Mouse (Mus musculus): ENCODE data around the gene Fkrp.

Gene Fkrp

GRCm38 (mm10) chr7:16830449-16830848 is 13.9 kb upstream of the Fkrp start:
- DNase-seq (ENCODE audit: low spot score in 2 of 2): no peak

DNA sequence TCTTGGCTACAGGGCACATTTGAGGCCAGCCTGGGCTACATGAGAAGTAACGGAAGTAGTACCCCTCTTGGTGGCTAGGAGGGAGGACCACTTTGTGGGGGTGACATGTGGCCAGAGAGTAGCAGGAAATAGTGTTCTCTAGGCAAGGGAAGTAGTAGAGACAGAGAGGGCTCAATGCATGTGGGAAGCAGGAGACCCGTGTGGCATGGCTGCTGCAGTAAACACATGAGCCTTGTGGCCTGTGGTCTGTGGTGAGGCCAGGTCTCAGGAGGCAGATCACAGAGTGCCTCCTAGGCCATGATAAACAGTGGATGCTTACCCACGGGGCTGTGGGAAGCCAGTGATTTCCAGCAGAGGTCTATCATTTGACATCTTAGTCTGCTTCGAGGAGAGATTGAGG is 10.7 kb upstream of the Fkrp start:
- no peak for DNase-seq (ENCODE audit: low spot score in 2 of 2)

DNA sequence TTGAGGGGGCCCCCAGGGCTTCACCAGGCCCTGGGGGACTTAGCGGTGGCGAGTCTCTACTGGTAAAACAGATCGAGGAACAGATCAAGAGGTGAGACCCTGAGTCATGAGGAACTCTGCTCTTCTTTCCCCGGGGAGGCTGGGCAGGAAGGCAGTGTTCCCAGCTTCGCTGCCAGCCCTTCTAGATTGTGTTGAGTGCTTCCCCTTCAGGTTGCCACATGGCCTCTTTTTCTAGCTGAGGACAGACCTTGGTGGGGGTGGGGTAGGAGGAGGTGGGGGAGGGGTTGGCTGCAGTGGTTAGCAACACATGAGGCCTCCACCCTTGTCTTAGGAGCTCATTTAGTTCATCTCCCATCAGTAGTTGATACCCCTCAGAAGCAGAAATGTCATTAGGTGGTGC is 10.0 kb upstream of the Fkrp start:
- no peak for DNase-seq (ENCODE audit: low spot score in 2 of 2)

DNA sequence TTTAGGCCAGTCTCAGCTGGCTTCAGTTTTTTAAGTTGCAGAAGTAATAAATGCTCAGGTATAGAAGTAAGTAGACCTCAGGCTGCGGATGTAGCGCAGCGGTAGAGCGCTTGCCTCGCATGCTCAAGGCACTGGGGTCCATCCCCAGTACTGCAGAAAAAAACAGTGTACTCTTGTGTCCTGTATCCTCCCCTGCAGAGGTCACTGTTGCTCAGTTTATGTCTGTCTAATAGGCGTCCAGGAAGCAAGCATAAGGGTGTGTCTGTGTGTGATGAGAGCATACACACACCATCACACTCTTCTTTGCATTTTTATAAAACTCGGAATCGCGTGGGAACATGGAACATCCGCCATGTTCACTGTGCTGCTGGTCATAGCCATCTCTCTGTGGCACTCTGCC is 9.3 kb upstream of the Fkrp start:
- DNase-seq (ENCODE audit: low spot score in 2 of 2): peak in 1 of 2 experiments; percentile 68

DNA sequence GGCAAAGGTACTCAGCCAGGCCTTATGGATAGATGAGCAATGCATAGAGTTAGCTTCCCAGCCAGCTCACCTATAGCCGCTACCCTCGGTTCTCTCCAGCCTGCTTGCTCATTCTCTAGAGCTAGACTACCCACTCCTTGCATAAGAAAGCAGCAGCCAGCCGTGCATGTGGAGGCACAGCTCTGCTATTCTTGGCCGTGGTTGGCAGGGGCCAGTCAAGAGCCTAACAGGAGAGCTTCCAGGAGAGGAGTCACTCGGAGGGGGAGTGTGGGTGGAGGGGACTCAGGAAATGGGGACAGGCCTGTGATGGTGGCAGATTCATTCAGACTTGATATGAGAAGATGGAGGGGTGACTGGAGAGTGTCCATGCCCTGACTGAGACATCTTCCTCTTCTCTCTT is 7.2 kb upstream of the Fkrp start:
- DNase-seq (ENCODE audit: low spot score in 2 of 2): no peak

- DNase-seq (ENCODE audit: low spot score in 2 of 2): no peak
Observed at GRCm38 (mm10) chr7:16821669-16822101, 5.2 kb upstream of the Fkrp start.

DNA sequence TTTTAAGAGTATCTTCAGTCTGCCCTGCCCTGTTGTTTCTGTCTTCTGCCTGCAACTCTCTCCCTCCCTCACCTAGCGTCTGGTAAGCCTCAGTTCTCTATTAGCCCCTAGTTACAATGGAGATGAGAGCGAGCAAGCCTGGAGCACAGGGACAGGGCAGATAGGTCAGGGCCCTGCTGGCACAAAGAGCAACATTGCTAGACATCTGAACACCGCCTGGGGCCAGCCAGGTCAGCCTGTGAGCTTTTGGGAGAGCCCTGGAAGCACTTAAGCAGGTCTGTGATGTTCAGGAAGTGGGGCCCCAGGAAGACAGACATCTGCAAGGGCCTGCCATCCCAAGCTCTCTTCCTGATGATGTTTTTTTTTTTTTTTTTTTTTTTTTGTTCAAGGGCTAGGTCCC is 4.6 kb upstream of the Fkrp start:
- no peak for DNase-seq (ENCODE audit: low spot score in 2 of 2)

DNA sequence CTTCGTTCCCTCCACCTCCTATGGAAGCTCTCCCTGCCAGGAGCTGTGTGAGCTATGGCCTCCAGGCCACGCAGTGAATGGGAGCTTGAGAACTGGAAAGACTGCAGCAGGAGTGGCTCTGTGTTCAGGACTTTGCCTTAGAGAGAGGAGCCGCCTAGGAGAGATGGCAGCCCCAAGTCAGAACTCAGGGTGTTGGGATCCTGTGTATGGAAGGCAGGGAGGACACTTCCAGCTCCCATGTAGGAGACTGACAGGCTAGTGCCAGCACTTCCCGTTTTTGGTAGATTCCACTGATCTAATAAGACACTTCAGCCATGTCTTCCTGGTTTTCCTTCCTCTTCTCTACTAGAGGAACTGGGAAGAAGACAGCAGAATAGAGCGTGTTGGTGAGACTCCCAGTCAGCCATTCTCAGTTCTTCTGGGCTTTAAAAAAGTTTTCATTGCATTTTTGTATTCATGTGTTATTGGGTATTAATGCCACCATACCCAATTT is 3.8 kb upstream of the Fkrp start:
- DNase-seq (ENCODE audit: low spot score in 2 of 2): no peak

- DNase-seq (ENCODE audit: low spot score in 2 of 2): no peak
Observed at GRCm38 (mm10) chr7:16819794-16820193, 3.3 kb upstream of the Fkrp start.

GRCm38 (mm10) chr7:16817693-16818092 is 1.2 kb upstream of the Fkrp start:
- DNase-seq (ENCODE audit: low spot score in 2 of 2): no peak

DNA sequence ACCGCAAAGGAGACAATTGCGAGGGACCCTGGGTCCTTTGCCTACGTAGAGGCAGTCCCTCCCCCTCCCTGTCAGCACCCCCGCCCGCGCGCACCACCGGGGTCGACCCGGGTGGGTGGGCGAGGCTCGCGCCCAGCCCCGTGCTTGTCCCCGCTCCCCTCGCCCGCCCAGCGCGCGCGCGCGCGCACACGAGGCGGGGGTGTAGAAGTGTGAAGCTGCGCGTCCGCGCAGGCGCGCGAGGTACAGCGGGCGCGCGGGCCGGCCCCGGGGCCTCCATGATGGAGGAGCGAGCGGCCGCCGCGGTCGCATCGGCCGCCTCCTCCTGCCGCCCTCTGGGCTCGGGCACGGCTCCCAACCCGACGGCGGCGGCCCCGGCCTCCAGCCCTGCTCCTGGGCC is 456 bp downstream of the Fkrp start:
- DNase-seq (ENCODE audit: low spot score in 2 of 2): peak in 1 of 2 experiments; percentile 84

GRCm38 (mm10) chr7:16815351-16815941 is 1.1 kb downstream of the Fkrp start, which contains the start of gene Strn4:
TSS of gene Strn4 (plus strand) at chr7:16815889.
- DNase-seq (ENCODE audit: low spot score in 2 of 2): no peak

GRCm38 (mm10) chr7:16812505-16812904 is 4.0 kb downstream of the Fkrp start:
- DNase-seq (ENCODE audit: low spot score in 2 of 2): no peak

DNA sequence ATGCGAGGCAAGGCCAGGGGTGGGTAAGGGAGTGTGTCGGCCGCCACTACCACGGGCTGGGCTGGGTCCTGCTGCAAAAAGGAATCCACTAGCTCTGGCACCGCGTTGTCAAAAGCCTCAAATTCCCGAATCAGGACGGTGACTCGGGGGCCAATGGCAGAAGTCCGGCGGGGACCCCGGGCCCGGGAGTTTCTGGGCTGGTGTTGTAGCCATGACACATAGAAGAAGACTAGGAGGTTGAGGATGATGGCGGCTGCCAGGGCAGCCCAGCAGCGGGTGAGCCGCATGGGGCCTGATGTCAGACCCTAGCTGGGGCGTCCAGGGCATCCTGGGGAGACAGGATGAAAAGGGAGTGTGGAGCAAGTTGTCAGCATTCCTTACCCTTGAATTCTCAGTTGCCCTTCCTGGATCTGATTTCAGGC is 4.9 kb downstream of the Fkrp start:
- no peak for DNase-seq (ENCODE audit: low spot score in 2 of 2)

GRCm38 (mm10) chr7:16810920-16811648 is 5.4 kb downstream of the Fkrp start:
- no peak for DNase-seq (ENCODE audit: low spot score in 2 of 2)

- DNase-seq (ENCODE audit: low spot score in 2 of 2): no peak
Observed at GRCm38 (mm10) chr7:16810399-16810919, 6.1 kb downstream of the Fkrp start.

DNA sequence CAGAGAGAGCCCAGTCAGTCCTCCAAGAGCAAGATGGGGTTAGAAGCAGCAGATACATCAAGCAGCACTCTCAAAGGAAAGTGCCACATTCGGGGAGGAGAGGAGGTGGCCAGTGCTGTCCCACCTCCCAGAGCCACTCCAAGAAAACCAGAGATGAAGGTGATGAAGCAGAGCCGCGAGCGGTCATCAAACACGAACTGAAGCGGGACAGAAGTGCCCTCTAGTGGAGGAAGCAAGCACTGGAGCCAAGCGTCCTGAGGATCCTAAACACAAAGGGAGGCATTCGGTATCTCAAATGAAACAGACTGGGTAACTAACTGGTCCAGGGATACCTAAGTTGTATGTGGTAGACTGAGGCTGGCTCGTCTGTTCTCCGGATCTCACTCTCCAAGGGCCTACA is 6.8 kb downstream of the Fkrp start:
- peak; percentile 56 to 74 for DNase-seq (ENCODE audit: low spot score in 2 of 2)

GRCm38 (mm10) chr7:16808647-16809046 is 7.9 kb downstream of the Fkrp start:
- DNase-seq (ENCODE audit: low spot score in 2 of 2): no peak

DNA sequence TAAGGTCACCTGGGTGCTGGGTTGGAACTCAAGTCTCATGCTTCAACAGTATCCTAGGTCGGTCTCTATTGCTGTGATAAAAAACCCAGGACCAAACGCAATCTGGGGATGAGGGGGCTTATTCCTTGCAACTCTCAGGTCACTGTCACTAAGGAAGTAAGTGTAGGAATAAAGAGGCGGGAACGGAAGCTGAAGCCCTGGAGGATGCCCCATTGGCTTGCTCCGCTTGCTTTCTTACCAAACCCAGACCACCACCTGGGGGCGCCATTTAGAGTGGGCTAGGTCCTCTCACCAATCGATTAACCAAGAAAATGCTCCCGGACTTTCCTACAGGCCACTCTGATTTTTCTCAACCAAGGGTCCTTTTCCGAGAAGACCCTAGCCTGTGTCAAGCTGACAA is 8.6 kb downstream of the Fkrp start:
- peak in 1 of 2 experiments; percentile 51 for DNase-seq (ENCODE audit: low spot score in 2 of 2)

DNA sequence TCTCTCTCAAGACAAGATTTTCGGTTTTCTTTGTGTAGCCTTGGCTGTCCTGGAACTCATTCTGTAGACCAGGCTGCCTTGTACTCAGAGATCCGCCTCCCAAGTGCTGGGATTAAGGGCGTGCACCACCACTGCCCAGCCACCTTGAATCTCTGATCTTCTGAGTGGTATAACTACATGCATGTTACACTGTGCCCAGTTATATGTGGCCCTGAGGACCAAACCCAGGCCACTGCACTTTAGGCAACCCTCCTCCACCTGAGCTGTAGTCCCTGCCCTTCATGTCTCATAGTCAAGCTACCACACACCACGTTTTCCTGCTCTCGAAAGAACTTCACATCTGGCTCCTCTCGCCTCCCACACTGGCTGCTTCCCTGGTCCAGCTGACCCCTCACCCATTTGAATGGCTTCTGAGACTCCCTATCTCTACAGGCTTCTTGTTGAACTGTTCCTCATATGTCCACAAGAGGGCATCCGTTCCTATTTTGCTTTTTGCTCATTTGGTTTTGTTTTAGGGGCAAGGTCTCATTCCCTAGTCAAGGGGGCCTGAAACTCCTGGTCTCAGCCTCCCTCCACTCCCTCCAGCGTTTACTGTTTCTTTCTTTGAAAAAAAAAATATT is 12.0 kb downstream of the Fkrp start:
- DNase-seq (ENCODE audit: low spot score in 2 of 2): no peak

- no peak for DNase-seq (ENCODE audit: low spot score in 2 of 2)
Observed at GRCm38 (mm10) chr7:16794886-16795285, 21.6 kb downstream of the Fkrp start.

- DNase-seq (ENCODE audit: low spot score in 2 of 2): no peak
Observed at GRCm38 (mm10) chr7:16793010-16793725, 23.4 kb downstream of the Fkrp start.
